Mouse (Mus musculus): ENCODE results near the gene Ndufb10.
"Not testable (repeated sequence)": the region's sequence is repeated elsewhere in the genome, so short reads cannot be mapped to it uniquely, and the experiment has no call there.

Gene Ndufb10

DNA sequence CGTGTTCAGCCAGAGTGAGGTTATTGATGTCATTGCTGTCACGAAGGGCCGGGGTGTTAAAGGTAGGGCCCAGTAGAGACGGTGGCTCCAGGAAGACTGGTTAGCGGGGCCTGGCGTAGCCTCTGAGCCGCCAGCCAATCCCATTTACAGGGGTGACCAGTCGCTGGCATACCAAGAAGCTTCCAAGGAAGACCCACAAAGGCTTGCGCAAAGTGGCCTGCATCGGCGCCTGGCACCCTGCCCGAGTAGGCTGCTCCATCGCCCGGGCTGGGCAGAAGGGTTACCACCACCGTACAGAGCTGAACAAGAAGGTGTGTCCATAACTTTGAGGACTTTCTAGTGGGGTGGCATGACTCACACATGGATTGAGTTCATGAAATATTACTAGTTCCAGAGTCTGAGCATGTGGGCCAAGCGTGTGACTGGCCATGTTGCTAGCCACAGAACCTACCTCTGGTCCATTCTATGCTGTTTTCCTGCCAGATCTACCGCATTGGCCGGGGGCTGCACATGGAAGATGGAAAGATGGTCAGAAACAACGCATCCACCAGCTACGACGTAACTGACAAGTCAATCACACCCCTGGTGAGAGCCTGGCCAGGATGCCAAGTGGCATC is 9.3 kb upstream of the Ndufb10 start:
- DNase-seq, result no peak

DNA sequence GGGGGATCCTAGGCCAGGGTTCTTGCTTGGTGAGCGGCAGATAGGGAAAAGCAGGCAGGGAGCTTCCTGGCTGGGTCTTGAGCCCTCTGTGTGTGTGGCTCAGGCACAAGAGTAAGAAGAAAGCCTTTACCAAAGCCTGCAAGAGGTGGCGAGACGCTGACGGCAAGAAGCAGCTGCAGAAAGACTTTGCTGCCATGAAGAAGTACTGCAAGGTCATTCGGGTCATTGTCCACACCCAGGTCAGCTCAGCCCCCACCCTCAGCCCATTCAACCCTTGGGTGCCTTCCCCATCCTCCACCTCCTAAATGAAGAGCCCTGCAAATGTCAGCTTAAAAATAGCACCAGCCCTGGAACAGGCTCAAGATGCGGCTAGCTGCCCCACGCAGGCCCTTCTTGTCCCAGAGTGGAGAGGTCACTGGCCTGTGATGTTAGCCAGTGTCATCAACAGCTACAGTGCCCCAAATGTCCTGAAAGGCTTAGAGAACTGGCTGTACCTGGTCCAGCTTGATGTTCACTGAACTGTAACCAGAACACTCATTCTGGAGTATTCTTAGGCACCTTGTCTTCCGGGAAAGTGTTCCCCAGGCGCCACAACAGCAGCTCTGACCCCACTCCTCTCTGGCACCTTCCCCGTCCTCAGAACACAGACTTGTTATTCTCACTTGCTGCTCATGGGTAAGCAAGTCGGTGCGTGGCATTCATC is 8.1 kb upstream of the Ndufb10 start:
- DNase-seq, result no peak

DNA sequence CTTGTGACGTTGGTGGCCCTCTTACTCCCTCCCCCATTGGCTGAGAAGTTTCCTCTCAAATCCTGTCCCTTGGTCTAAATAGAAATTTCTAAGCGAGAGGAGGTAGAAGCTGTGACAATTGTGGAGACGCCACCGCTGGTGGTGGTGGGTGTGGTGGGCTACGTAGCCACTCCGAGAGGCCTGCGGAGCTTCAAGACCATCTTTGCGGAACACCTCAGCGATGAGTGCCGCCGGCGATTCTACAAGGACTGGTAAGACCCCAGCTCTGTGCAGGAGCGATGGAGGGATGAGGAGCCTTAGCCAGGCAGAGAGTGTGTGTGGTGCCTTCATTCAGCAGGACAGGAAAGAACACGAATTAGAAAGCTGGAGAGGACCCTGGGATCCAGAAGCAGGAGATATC is 6.5 kb upstream of the Ndufb10 start:
- no peak for DNase-seq

DNA sequence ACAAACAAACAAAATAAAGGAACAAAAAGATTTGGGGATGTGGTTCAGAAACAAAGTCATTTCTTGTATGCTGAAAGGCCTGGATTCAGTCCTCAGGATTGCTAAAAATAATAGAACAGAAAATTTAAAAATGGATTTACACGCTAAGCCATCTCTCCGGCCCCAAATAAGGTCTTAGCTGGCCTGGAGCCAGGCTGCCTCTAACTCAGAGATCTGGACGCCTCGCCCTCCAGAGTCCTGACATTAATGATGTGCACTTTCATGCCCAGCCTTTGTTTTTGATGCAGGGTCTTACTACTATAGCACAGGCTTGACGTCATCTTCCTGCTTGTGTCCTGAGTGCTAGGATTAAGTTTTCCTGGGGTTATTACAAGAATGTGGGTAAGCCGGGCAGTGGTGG is 4.8 kb upstream of the Ndufb10 start:
- DNase-seq, result no peak

DNA sequence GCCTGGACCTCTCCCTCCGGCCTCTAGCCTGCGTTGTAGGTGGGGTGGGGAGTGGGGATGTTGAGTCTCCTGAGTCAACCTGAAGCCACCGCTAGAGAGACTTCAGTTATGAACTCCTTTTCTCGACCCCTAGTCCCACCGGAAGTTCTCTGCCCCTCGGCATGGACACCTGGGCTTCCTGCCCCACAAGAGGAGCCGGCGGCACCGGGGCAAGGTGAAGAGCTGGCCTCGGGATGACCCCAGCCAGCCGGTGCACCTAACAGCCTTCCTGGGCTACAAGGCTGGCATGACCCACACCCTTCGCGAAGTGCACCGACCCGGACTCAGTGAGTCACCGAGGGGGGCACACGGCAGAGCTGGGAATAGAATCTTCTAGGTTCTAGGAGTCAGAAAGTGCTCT is 3.9 kb upstream of the Ndufb10 start:
- DNase-seq, result no peak

DNA sequence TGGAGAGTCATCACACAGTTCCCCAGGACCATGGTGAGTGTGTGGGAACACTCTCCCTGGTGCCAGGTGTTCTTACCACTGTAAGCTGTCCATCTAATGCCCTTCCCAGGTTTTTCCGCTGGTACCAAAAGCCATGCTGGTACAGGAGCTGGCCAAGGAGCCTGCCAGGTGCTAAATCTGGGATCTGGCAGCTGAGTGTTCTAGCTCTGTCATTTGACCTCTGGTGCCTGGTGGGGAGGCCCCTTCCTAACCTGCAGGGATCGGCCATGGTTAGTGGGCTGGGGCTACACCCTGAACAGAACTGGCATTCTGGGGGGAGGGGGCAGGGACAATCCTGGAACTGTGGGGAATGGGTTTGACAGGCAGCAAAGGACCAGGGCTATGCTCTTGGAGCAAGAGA is 3.3 kb upstream of the Ndufb10 start, which contains the start of gene Rpl3l:
Gene Rpl3l, plus strand, starts transcription at position 203 of the 400 bp plus-strand sequence.
- no peak for DNase-seq

DNA sequence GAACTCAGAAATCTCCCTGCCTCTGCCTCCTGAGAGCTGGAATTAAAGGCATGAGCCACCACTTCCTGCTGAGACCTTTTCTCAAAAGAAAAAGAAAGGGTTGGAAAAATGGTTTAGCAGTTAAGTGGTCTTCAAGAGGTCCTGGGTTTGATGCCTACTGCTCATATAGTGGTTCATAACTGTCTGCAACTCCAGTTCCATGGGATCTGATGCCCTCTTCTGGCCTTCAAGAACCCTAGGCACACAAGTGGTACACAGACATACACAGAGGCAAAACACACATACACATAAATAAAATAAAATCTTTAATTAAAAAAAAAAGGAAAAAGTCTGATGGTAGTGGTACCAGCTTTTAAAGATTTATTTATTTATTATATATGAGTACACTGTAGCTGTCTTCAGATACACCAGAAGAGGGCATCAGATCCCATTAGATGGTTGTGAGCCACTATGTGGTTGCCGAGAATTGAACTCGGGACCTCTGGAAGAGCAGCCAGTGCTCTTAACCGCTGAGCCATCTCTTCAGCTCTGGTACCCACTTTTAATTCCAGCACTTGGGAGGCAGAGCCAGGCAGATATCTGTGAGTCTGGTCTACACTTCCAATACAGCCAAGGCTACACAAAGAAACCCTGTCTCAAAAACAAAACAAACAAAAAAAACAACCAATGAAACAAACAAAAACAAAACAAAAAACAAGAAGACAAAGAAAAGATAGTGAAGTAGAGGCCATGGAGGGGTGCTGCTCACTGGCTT is 1.5 kb upstream of the Ndufb10 start:
- DNase-seq, result no peak

DNA sequence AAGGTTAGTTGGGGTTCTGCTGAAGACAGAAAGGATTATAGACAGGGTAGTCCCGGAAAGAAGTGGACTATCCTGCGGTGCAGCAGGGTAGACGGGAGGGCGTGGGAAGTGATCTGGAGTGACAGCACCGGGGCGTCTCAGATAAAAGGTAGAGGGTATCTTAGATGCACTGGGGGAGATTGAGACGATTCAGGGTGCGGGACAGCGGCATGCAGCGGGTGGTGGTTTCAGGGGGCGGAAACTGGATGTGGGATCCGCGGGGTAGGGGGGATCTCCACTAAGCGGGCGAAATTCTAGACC is 447 bp downstream of the Ndufb10 start:
- DNase-seq, result no peak

DNA sequence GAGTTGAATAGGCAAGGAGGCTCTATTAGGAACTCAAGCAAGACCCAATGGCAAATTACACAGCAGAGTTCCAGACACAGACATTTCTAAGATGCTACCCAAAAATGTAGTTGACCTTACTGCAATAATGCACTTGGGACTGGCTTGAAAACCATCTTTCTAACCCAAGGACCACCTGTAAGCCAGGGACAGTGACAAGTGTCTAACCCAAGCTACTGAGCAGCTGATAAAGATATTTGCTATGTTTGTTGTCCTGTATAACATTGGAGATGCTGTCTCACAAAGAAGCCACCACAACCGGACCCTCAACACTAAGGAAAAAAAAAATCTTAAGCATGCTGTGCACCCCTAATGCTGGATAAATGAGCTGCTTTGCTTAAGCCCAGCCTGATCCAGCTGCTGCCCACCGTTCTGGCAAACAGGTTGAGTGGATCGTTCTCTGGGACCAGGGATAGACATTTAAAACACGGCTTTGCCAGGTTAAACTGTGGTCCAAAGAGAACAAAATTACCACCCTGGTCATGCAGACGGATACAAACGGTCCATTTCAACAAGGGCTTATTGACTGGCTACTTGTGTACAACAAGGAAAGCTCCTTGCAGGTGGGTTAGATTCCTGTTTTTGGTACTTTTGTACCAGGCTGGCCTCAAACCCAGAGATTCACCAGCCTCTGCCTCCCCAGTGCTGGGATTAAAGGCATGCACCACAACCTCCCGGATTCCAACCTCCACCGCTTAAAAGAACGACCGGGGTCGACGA is 977 bp downstream of the Ndufb10 start:
- no peak for DNase-seq

DNA sequence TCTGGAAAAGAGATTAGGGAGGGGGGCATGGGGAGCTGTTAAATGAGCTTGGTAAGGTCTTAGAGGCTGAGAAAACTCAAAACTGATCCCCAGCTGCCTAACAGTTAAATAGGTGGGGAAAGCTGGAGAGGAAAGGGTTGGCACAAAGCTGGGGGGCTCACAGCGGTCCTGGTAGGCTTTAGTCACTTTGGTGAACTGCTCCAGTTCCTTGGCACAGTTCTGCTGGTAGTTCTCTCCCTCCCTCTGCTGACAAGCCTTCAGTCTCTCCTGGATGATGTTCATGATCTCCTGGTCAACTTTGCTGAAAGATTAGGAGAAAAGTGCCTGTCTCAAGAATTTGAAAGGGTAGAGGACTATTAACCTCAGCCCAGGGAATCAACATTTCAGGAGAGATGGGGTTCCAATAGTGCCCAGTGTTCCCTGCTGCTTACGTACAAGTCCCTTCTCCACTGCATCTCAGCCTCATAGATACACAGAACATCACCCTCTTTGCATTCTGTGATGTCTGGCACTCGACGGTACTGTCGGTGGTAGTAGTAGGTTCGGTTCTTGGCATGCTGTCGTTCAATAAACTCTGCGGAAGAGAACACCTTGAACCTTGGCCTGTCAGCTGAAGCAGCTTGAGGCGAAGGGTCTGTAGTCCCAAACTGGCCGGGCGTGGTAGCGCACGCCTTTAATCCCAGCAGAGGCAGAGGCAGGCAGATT is 1.9 kb downstream of the Ndufb10 start:
- DNase-seq, result no peak

DNA sequence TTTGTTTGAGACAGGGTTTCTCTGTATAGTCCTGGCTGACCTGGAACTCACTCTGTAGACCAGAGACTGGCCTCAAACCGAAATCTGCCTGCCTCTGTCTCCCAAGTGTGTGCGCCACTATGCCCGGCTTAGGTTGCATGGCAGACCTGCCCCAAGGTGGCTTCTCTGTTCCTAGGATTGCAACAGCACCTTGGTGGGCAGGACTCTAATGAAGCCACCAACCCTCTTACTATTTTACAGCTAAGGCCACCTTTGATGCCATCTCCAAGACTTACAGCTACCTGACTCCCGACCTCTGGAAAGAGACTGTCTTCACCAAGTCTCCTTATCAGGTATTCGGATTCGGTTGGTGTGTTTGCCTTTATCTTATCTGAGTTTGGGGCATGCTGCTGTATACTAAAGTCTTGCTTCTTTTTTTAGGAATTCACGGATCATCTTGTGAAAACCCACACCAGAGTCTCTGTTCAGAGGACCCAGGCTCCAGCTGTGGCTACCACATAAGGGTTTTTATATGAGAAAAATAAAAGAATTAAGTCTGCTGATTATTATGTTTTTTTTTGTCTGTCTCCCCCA is 2.8 kb downstream of the Ndufb10 start:
- DNase-seq, result not testable (repeated sequence)

DNA sequence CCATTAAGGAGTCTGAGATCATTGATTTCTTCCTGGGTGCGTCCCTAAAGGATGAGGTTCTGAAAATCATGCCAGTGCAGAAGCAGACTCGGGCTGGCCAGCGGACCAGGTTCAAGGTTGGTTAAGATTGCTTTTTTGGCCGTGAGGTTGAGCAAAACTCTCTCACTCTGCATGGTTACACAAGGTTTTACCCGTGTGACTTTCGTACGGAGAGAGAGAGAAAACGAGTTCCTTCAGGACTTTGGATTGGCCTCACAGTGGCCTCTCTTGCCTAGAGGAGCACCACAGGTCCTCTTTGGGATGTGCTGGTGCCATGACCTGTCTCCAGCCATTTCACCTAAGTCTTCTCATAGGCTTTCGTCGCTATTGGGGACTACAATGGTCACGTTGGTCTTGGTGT is 3.7 kb downstream of the Ndufb10 start:
- DNase-seq, result not testable (repeated sequence)

DNA sequence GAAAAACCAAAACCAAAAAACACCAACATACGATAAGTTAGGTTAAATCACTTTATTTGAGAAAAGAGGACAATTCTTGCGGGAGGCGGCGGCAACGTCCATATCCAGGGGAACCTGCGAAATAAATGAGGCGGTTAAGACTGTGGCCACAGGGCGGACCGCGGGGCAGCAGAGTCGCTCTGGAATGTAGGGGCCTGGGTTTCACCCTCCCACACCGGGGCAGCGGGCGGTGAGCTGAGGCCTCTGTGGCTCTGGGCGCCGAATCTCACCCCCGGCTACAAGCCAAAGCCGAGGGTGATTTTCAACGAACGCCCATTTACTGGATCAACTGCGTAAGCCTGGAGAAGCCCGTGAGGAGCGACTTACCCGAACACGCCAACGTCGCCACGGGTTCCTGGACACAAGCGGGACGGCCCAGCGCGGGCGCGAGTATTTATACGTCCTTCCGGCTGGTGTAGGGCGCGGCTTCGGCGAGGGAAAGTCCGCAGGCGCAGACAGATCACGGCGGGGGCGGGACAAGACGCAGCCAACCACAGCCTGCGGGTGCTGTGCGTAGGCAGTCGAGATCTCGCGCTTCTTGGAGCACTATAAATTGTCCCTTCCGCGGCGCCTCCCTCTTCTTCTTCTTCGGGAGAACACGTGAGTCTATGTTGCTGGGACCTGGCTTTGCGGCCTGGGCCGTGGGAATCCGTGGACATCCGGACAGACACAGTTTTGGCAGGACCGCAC is 4.6 kb downstream of the Ndufb10 start:
- peak; percentile 95 to 98 for DNase-seq

DNA sequence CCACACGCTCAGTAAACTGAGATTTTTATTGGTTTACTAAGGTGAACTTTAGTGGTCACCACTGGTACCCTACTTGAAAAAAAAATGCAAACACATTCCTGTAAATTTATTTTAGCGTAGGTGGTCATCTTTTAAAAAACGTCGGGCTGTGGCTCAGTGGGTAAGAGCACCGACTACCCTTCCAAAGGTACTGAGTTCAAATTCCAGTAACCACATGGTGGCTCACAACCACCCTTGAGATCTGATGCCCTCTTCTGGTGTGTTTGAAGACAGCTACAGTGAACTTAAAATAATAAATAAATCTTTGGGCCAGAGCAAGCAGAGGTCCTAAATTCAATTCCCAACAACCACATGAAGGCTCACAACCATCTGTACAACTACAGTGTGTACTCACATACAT is 5.3 kb downstream of the Ndufb10 start:
- not testable (repeated sequence) for DNase-seq

DNA sequence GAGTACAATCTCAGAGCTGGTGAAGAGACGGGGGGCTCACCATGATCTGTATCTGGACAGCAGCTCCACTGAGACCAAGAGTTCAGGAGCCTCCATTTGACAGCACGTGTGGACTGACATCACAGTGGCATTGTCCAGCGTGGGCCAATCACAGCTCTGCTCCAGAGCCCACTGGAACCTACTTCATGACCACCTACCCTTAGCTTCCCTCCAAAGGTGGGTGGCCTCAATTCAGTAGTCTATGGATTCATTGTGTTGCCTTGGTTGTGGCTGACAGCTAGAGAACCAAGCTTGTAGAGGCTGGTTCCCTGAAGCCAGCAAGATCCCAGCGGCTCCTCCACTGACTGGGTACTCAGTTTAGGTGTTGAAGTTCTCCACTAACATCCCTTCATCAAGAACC is 6.3 kb downstream of the Ndufb10 start, which contains the start of the genes Rnf151 and Rps2:
Gene Rnf151, minus strand, starts transcription at position 121 of the 400 bp plus-strand sequence.
Gene Rps2, plus strand, starts transcription at position 174 of the 400 bp plus-strand sequence.
- DNase-seq, result no peak

DNA sequence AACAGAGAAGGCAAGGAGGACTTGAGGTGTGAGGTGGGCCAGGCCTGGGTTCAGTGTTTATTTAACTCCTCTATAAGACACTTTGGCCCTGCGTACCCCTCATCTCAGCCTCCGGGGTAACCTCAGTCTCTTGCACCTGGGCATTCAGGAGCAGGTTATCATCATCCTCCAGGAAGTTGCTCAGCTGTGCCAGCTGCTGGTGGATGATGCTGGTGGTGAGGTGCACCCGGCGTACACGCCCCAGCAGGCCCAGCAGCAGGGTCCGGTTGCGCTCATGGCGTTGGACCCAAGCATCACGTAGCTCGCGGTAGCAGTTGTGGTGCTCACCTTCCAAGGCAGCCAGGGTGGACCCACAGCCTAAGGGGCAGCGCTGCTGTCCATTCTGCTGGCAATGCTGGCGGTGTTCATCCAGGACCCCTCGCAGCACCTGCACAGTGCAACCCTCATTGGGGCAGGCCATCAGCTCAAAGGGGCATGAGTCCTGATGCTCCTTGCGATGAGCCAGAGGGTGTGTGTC is 8.1 kb downstream of the Ndufb10 start:
- no peak for DNase-seq

DNA sequence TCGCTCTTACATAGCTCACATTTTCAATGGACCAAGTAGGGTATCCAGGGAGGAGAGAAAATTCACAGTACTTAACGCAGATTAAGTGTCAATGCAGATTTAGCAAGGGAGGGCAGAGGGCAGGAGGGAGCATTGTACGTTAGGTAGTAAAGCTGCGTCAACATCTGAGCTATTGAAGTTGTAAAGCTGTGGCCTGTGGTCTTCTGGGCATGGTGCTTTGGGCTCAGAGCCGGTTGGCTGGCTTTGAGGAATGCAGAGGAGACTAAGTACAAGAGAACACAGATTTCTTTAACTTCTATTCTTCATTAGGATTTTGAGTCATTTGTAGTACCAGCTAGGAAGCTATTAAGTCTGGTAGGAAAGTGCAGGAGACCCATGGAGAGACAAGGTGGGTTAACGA is 8.7 kb downstream of the Ndufb10 start:
- no peak for DNase-seq

DNA sequence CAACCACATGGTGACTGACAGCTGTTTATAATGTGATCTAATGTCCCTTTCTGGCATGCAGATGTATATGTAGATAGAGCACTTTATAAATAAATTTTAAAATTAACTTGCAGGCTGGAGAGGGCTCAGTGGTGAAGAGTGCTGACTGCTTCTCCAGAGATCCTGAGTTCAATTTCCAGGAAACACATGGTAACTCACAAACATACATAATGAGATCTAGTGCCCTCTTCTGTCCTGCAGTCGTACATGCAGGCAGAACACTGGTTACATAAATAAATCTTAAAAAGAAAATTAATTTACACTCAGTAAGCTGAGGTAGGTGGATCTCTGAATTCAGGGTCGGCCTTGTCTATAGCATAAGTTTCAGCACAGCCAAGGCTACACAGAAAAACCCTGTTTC is 15.6 kb downstream of the Ndufb10 start:
- DNase-seq, result no peak

DNA sequence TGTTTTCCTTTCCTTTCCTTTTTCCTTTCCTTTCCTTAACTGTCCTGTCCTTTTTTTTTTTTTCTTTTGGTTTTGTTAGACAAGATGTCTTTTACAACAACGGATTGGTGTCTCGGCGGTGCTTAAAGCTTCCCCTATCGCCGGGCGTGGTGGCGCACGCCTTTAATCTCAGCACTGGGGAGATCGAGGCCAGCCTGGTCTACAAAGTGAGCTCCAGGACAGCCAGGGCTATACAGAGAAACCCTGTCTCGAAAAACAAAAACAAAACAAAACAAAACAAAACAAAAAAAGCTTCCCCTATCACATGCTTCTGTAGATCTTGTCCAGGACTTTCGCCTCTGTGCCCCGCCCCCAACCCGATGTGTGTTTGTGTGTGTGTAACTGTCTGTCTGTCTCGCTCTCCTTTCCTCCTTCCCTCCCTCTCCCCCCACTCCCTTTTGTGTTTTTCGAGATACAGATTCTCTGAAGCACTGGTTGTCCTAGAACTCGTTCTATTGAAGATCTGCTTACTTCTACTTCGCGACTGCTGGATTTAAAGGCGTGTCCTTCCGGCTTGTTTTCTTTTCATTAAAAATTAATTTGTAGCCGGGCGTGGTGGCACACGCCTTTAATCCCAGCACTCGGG is 16.4 kb downstream of the Ndufb10 start:
- no peak for DNase-seq

DNA sequence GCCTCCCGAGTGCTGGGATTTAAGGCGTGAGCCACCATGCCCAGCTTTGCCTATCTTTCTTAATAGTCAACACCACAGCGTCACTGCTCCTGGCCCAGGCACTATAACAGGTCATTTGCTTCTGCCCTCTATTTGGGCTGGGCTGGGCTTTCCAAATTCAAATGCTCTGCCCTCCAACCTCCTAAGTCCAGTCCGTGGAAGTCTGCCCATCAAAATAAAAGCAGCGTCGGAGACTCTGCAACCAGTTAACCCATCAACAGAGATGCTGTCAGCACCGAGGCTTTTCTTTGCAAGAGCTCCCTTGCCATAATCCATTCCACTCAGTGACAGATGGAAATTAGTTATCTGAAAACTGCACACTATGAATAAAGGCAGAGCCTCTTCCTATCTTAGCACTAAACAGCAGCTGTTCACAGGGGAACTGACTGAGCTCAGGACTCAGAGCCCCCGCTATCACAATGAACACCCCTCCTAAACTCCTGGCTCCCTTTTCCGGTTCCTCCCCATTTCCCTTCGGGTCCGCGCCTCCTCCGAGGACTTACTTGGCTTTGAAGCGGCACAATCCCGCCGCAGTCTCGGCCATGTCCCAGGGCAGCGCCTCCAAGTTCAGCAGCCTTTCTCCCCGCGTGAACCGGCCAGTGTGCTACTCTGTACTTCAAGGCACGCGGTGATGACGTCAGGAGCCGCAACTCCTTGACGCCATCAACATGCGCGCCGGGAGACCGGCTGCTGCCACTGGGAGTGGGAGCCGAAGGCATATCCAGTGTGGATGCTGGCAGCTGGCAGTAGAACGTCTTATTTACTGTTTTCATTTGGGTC is 17.1 kb downstream of the Ndufb10 start, which contains the start of gene Tbl3:
Gene Tbl3, minus strand, starts transcription at position 679 of the 819 bp plus-strand sequence.
- peak; percentile 89 for DNase-seq
